Mouse (Mus musculus) liver, embryonic 13.5 days (tissue): ENCODE data around the gene Pex26. TPM values are rescaled to one million over a fixed set of nuclear protein-coding genes. Genes with fewer than 3 reads are reported as not detected.
A peak's percentile ranks its signal among the peaks of the same experiment; 100 is the strongest.

Experiments
- ATAC-seq: fragments of 200-750 bp; cut with Nextera tagmentation; 2 replicates; pipeline ENCODE4 v1.8.0; 2017; ENCODE audit warnings: low read depth, mild to moderate bottlenecking, moderate number of reproducible peaks, moderate library complexity
- DNase-seq: peaks from one replicate; pipeline ENCODE4 v3.0.0; 2022
- H3K27ac ChIP-seq: fragments of 300-500 bp; sonication (generic); 2 replicates; pipeline ENCODE4 v1.5.1; 2015; ENCODE audit warnings: moderate library complexity, mild to moderate bottlenecking, inconsistent platforms
- H3K27me3 ChIP-seq: fragments of 300-500 bp; sonication (generic); 2 replicates; pipeline ENCODE4 v1.6.1; 2015; ENCODE audit warnings: mild to moderate bottlenecking, inconsistent platforms
- H3K36me3 ChIP-seq: fragments of 300-500 bp; sonication (generic); 2 replicates; pipeline ENCODE4 v1.6.1; 2015; ENCODE audit warnings: mild to moderate bottlenecking, inconsistent platforms
- H3K4me1 ChIP-seq: fragments of 300-500 bp; sonication (generic); replicated peaks from 2 replicates; pipeline ENCODE4 v1.6.1; 2015; ENCODE audit warnings: inconsistent platforms
- H3K4me2 ChIP-seq: fragments of 300-500 bp; sonication (generic); 2 replicates; pipeline ENCODE4 v1.6.1; 2015; ENCODE audit warnings: inconsistent platforms, mild to moderate bottlenecking, moderate library complexity
- H3K4me3 ChIP-seq: fragments of 300-500 bp; sonication (generic); replicated peaks from 2 replicates; pipeline ENCODE4 v1.5.1; 2015; ENCODE audit warnings: mild to moderate bottlenecking, inconsistent platforms
- H3K9ac ChIP-seq: fragments of 300-500 bp; sonication (generic); 2 replicates; pipeline ENCODE4 v1.6.1; 2015; ENCODE audit warnings: mild to moderate bottlenecking, inconsistent platforms
- H3K9me3 ChIP-seq: fragments of 300-500 bp; sonication (generic); replicated peaks from 2 replicates; pipeline ENCODE4 v1.6.1; 2016; ENCODE audit warnings: inconsistent platforms
- WGBS: fragments of 180-500 bp; shearing (Covaris S2); methylation state at CpG from one replicate; pipeline ENCODE4 v1.1.7; 2015; ENCODE audit not compliant: insufficient replicate concordance; 5-methylcytosine and 5-hydroxymethylcytosine counted together
- polyA plus RNA-seq: library from polyadenylated mRNA; unstranded; fragments of >200 nt; fragmentation: Nextera tagmentation; extraction: Ambion mirVana; gene quantifications from 2 replicates; pipeline ENCODE4 v1.2.1, GENCODE M21; 2015

The Pex26 gene
- polyA plus RNA-seq, 1 experiment from 2014 or later: 2.9 TPM

GRCm38 (mm10) chr6:121146798-121147197, 36.7 kb upstream of the Pex26 start:
- Histone ChIP-seq H3K36me3 (no peaks in the 10 kb centered on the region), H3K27me3 (0 out of 2 replicates have a peak, but pooled peaks cover 3% of the 10 kb centered on the region), H3K4me2 (no peak overlapping the region), H3K4me1 (peaks cover 21% of the 10 kb centered on the region), H3K9ac (no peak overlapping the region), H3K27ac (no peak overlapping the region), H3K9me3 (no peaks in the 10 kb centered on the region), H3K4me3 (no peak overlapping the region)
- 23% methylated on average over 4 of the region's 4 CpGs for WGBS
- ATAC-seq (no peak), DNase-seq (no peak)

- H3K4me2 ChIP-seq: no peak overlapping the region
- ATAC-seq (no peak), DNase-seq (no peak)
- H3K9me3 ChIP-seq: no peaks in the 10 kb centered on the region
- H3K27me3 ChIP-seq: 0 out of 2 replicates have a peak, but pooled peaks cover 3% of the 10 kb centered on the region
- H3K4me1 ChIP-seq: peaks cover 18% of the 10 kb centered on the region
- 30% methylated on average over 3 of the region's 3 CpGs for WGBS
- H3K36me3 ChIP-seq: no peaks in the 10 kb centered on the region
- H3K27ac ChIP-seq: no peak overlapping the region
- H3K9ac ChIP-seq: no peak overlapping the region
- H3K4me3 ChIP-seq: no peak overlapping the region
Measured at GRCm38 (mm10) chr6:121148360-121148759, 35.1 kb upstream of the Pex26 start.

- Histone ChIP-seq H3K4me1 (peaks cover 15% of the 10 kb centered on the region), H3K4me3 (no peak overlapping the region), H3K36me3 (no peaks in the 10 kb centered on the region), H3K27me3 (0 out of 2 replicates have a peak, but pooled peaks cover 3% of the 10 kb centered on the region), H3K4me2 (no peak overlapping the region), H3K27ac (no peak overlapping the region), H3K9ac (no peak overlapping the region), H3K9me3 (no peaks in the 10 kb centered on the region)
- DNase-seq (no peak), ATAC-seq (no peak)
- WGBS: 29% methylated on average over 3 of the region's 3 CpGs
Measured at GRCm38 (mm10) chr6:121149420-121149819, 34.0 kb upstream of the Pex26 start.

GRCm38 (mm10) chr6:121150126-121150525, 33.3 kb upstream of the Pex26 start:
- Histone ChIP-seq H3K27me3 (0 out of 2 replicates have a peak, but pooled peaks cover 3% of the 10 kb centered on the region), H3K36me3 (no peaks in the 10 kb centered on the region), H3K27ac (no peak overlapping the region), H3K4me3 (no peak overlapping the region), H3K9ac (no peak overlapping the region), H3K9me3 (no peaks in the 10 kb centered on the region), H3K4me1 (peaks cover 8% of the 10 kb centered on the region), H3K4me2 (no peak overlapping the region)
- 80% methylated on average over 8 of the region's 8 CpGs for WGBS
- DNase-seq: no peak
- no peak for ATAC-seq

GRCm38 (mm10) chr6:121151732-121152131, 31.7 kb upstream of the Pex26 start:
- 0 out of 2 replicates have a peak, but pooled peaks cover 7% of the 10 kb centered on the region for H3K4me1 ChIP-seq
- H3K9me3 ChIP-seq: no peaks in the 10 kb centered on the region
- DNase-seq (no peak), ATAC-seq (peak; percentile 68)
- no peak overlapping the region for H3K4me3 ChIP-seq
- 63% methylated on average over 6 of the region's 6 CpGs for WGBS
- no peak overlapping the region for H3K4me2 ChIP-seq
- no peak overlapping the region for H3K27ac ChIP-seq
- H3K9ac ChIP-seq: no peak overlapping the region
- H3K36me3 ChIP-seq: no peaks in the 10 kb centered on the region
- H3K27me3 ChIP-seq: 0 out of 2 replicates have a peak, but pooled peaks cover 3% of the 10 kb centered on the region

- ATAC-seq: no peak
- Histone ChIP-seq H3K27ac (no peak overlapping the region), H3K27me3 (0 out of 2 replicates have a peak, but pooled peaks cover 3% of the 10 kb centered on the region), H3K9ac (no peak overlapping the region), H3K9me3 (no peaks in the 10 kb centered on the region), H3K36me3 (no peaks in the 10 kb centered on the region), H3K4me2 (no peak overlapping the region), H3K4me1 (0 out of 2 replicates have a peak, but pooled peaks cover 7% of the 10 kb centered on the region), H3K4me3 (no peak overlapping the region)
- no peak for DNase-seq
- 62% methylated on average over 8 of the region's 8 CpGs for WGBS
Measured at GRCm38 (mm10) chr6:121153177-121153576, 30.3 kb upstream of the Pex26 start.

- Histone ChIP-seq H3K4me1 (peaks cover 10% of the 10 kb centered on the region), H3K9ac (no peak overlapping the region), H3K36me3 (no peaks in the 10 kb centered on the region), H3K27me3 (0 out of 2 replicates have a peak, but pooled peaks cover 3% of the 10 kb centered on the region), H3K9me3 (no peaks in the 10 kb centered on the region), H3K27ac (no peak overlapping the region), H3K4me3 (no peak overlapping the region), H3K4me2 (no peak overlapping the region)
- WGBS: 81% methylated on average over 16 of the region's 16 CpGs
- no peak for ATAC-seq
- DNase-seq: no peak
Measured at GRCm38 (mm10) chr6:121154451-121155300, 28.8 kb upstream of the Pex26 start.

- Histone ChIP-seq H3K4me2 (no peak overlapping the region), H3K4me3 (no peak overlapping the region), H3K9ac (no peak overlapping the region), H3K9me3 (no peaks in the 10 kb centered on the region), H3K27me3 (0 out of 2 replicates have a peak, but pooled peaks cover 3% of the 10 kb centered on the region), H3K36me3 (no peaks in the 10 kb centered on the region), H3K4me1 (peaks cover 20% of the 10 kb centered on the region), H3K27ac (no peak overlapping the region)
- WGBS: 58% methylated on average over 2 of the region's 2 CpGs
- DNase-seq: no peak
- ATAC-seq: no peak
Measured at GRCm38 (mm10) chr6:121156030-121156429, 27.4 kb upstream of the Pex26 start.

GRCm38 (mm10) chr6:121159616-121160015, 23.9 kb upstream of the Pex26 start:
- Histone ChIP-seq H3K9ac (no peak overlapping the region), H3K36me3 (no peaks in the 10 kb centered on the region), H3K4me3 (no peak overlapping the region), H3K4me2 (no peak overlapping the region), H3K9me3 (no peaks in the 10 kb centered on the region), H3K27ac (no peak overlapping the region), H3K27me3 (no peaks in the 10 kb centered on the region), H3K4me1 (peaks cover 19% of the 10 kb centered on the region)
- WGBS: 39% methylated on average over 5 of the region's 5 CpGs
- DNase-seq (no peak), ATAC-seq (no peak)

- H3K4me3 ChIP-seq: no peak overlapping the region
- no peaks in the 10 kb centered on the region for H3K27me3 ChIP-seq
- no peaks in the 10 kb centered on the region for H3K9me3 ChIP-seq
- ATAC-seq (no peak), DNase-seq (no peak)
- no peak overlapping the region for H3K9ac ChIP-seq
- H3K4me2 ChIP-seq: no peak overlapping the region
- H3K4me1 ChIP-seq: peaks cover 19% of the 10 kb centered on the region
- WGBS: 41% methylated on average over 6 of the region's 6 CpGs
- no peaks in the 10 kb centered on the region for H3K36me3 ChIP-seq
- H3K27ac ChIP-seq: no peak overlapping the region
Measured at GRCm38 (mm10) chr6:121160126-121160525, 23.3 kb upstream of the Pex26 start.

- no peak overlapping the region for H3K4me2 ChIP-seq
- H3K4me3 ChIP-seq: no peak overlapping the region
- peaks cover 26% of the 10 kb centered on the region for H3K4me1 ChIP-seq
- no peak overlapping the region for H3K27ac ChIP-seq
- WGBS: 63% methylated on average over 12 of the region's 12 CpGs
- no peaks in the 10 kb centered on the region for H3K9me3 ChIP-seq
- no peaks in the 10 kb centered on the region for H3K36me3 ChIP-seq
- H3K27me3 ChIP-seq: no peaks in the 10 kb centered on the region
- ATAC-seq (no peak), DNase-seq (no peak)
- no peak overlapping the region for H3K9ac ChIP-seq
Measured at GRCm38 (mm10) chr6:121162616-121163015, 20.9 kb upstream of the Pex26 start.
